Mouse (Mus musculus) lung, postnatal 0 days (tissue): Measurements from ENCODE around the gene Vps9d1.

Source experiments
- CTCF ChIP-seq: IDR thresholded peaks from 2 replicates; pipeline ENCODE4 v1.5.1; 2016; ENCODE audit warnings: antibody characterized with exemption, mild to moderate bottlenecking
- EP300 ChIP-seq: IDR thresholded peaks from 2 replicates; pipeline ENCODE4 v1.6.1; 2016; ENCODE audit warnings: antibody characterized with exemption, mild to moderate bottlenecking, control low read depth

DNA sequence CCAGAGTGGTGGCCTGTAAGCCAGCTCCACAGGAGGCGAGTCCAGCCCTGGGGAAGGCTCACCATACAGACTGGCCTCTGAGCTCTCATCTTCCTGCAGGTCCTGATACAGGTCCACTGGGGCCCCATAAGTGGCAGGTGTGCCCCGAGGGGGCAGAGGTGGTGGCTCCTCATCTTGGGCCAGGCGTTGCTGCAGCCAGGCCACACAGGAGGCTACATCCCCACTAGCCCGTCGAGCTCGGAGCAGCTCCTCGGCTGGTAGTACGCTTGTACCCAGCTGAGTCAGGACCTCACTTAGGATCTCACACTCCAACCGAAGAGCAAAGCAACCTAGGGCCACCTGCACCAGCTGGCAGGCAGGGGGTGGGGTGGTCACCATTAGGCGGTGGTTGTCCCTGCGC is 20.4 kb downstream of the Vps9d1 start:
- TF ChIP-seq CTCF (no peak), EP300 (no peak)
